Mouse (Mus musculus): ENCODE data around the gene Adamts15. TPM values are rescaled to one million over a fixed set of nuclear protein-coding genes. Genes with fewer than 3 reads are reported as not detected.

The Adamts15 gene
- total RNA-seq, 2 experiments from 2014 or later, result 3.4 to 4.0 TPM

GRCm38 (mm10) chr9:30944234-30944633 is 22.0 kb upstream of the Adamts15 start:
- no peak for DNase-seq (ENCODE audit: low spot score in 2 of 2)
- Histone ChIP-seq H3K4me3 (no peak overlapping the region; the same call in 1 of the 2 replicates), H3K27ac (no peak overlapping the region)
- no peak for TF ChIP-seq CTCF (conservative IDR thresholded peaks at IDR 0.05)

DNA sequence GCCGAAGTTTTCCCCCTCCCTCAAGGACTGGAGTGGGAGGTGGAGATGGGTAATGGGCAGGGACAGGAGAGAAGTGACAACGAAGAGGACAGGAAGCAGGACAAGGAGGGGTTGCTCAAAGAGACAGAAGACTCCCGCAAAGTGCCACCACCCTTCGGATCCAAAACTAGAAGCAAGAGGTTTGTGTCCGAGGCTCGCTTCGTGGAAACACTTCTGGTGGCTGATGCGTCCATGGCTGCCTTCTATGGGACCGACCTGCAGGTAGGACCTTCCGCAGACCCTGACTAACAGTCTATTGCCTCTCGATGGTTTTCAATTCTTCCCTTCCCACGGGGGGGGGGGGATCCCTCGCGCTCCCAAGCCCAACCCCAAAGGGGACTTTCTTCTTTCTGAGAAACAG is 21.1 kb upstream of the Adamts15 start:
- TF ChIP-seq CTCF (conservative IDR thresholded peaks at IDR 0.05), result no peak
- peak overlapping the region; percentile 74 for H3K4me3 ChIP-seq
- H3K27ac ChIP-seq, result peak overlapping the region; percentile 80; the same call in 1 of the 2 replicates
- DNase-seq (ENCODE audit: low spot score in 2 of 2), result no peak

- Histone ChIP-seq H3K27ac (peak within 1 kb of the TSS; percentile 80), H3K4me3 (peak within 1 kb of the TSS; percentile 74)
- peak; percentile 74 for TF ChIP-seq CTCF (conservative IDR thresholded peaks at IDR 0.05)
- peak in 1 of 2 experiments; percentile 40 for DNase-seq (ENCODE audit: low spot score in 2 of 2)
Measured at GRCm38 (mm10) chr9:30942512-30943313, 20.5 kb upstream of the Adamts15 start, which contains the start of gene Adamts8. Gene Adamts8, plus strand, starts transcription at chr9:30942562.

DNA sequence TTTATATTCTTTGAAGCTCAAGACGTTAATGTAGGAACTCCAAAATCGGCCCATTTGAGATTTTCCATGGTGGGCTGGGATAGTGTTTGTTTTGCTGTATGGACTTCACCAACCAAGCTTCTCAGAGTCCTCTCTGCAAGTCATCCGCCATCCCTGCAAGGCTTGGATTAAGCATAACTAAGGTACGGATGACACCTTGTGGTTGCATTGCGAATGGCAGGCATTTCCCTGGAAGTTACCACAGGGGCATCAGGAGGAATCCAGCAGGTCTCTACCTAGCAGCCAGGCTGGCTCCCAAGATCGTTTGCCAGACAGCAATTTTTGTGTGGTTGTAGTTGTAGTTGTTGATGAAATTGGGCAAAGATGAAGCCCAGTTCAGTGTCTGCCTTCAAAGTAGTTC is 18.1 kb upstream of the Adamts15 start:
- peak; percentile 87 to 95 for DNase-seq (ENCODE audit: low spot score in 2 of 2)
- peak; percentile 94 for TF ChIP-seq CTCF (conservative IDR thresholded peaks at IDR 0.05)
- Histone ChIP-seq H3K4me3 (no peak overlapping the region), H3K27ac (no peak overlapping the region)

DNA sequence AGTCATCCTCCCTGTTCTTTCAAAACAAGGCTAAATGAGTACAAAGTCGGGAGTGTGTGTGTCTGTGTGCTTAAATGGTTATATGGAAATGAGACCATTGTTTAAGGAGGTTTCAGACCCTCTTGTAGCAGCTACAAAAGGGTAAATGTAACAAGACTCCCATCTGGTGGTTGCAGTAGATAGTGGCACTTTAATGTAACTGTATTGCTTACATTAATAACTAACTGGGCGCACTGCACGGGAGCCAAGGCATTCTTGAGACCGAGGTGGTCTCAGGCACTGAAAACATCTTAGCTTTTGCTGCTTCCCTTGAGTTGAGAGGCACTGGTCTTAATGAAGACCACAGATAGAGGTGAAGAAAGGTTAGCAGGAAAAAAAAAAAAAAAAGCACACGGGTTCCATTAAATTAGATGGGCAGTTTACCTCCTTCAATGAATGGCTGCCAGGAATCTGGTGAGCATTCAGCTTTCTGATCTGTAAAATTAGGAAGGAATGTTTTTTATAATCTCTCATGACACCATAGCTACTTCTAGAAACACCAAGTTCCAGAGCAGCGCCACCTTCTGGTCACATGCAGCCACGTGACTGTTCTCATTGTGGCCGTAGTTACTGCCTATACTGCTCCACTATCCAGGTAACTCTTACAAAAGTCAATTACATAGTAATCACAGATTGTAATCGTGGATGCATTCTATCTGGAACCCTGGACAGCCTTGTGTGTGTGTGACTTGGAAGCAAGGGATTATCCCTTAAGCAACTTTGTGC is 14.6 kb upstream of the Adamts15 start:
- TF ChIP-seq CTCF (conservative IDR thresholded peaks at IDR 0.05), result peak; percentile 73
- peak in 1 of 2 experiments; percentile 76 for DNase-seq (ENCODE audit: low spot score in 2 of 2)
- peak overlapping the region; percentile 18; the same call in 1 of the 2 replicates for H3K4me3 ChIP-seq

GRCm38 (mm10) chr9:30934827-30935226 is 12.6 kb upstream of the Adamts15 start:
- H3K27ac ChIP-seq, result no peak overlapping the region
- no peak overlapping the region for H3K4me3 ChIP-seq
- DNase-seq (ENCODE audit: low spot score in 2 of 2), result no peak
- TF ChIP-seq CTCF (conservative IDR thresholded peaks at IDR 0.05), result no peak

More for the DNA sequence above, 14.6 kb upstream of the Adamts15 start:
- no peak overlapping the region for H3K27ac ChIP-seq

GRCm38 (mm10) chr9:30932346-30932745 is 10.1 kb upstream of the Adamts15 start:
- Histone ChIP-seq H3K4me3 (no peak overlapping the region), H3K27ac (no peak overlapping the region)
- no peak for TF ChIP-seq CTCF (conservative IDR thresholded peaks at IDR 0.05)
- DNase-seq (ENCODE audit: low spot score in 2 of 2), result no peak

DNA sequence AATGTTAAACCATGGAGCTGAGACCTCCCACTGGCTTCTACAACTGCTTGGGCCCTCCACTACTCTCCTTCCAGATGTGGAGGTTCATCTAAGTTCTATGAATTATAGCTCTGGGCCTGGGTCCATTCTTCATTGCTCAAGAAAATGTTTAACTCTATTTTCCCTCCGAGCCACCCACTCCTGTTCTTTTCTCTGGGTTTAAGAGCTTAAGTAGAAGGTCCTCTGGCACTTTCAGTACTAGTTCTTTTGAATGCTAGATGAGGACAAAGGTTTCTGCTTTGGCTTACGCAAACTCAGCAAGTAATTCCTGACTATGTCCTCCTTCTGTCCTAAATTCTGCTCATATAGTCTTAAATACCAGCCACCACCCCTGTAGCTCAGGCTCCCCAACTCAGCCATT is 6.5 kb upstream of the Adamts15 start:
- DNase-seq (ENCODE audit: low spot score in 2 of 2), result no peak
- no peak overlapping the region for H3K4me3 ChIP-seq
- H3K27ac ChIP-seq, result no peak overlapping the region
- TF ChIP-seq CTCF (conservative IDR thresholded peaks at IDR 0.05), result no peak

DNA sequence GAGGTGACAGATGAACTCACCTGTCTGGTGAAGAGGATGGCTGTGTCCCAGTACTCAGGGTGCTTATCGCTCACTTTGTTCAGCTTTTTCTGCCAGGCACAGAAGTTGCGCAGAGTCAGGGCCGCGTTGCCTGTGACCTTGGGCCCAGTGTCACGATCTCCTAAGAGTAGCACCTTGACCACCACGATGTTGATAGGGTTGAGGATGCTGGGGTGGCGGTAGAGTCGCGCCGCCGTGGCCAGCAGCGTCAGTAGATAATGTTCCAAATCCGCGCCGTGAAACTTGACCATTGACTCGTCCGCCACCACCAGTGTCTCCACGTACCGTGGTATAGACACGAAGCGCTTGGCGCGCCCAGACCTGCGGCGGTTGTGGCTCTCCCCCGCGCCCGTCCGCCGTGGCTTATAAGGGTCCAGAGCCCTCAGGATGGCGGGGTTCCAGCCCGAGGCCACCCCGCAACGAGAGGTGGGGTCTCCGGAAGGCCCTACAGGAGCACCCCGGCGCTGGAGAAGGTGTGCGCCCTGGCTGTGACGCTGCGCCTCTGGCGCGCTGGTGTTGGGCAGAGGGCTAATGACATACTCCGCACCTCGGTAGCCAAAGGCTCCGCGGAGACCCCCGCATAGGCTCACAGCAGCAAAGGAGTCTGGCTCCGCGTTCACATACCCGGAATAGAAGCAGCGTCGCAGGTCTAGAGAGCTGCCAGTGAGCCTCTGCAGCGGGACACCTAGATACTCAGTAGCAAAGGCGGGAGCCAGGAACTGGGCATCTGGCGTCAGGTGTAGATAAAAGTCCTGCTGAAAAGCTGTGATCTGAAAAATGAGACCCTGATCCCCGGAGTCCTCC is 770 bp downstream of the Adamts15 start:
- Histone ChIP-seq H3K4me3 (peak overlapping the region; percentile 64), H3K27ac (peak overlapping the region; percentile 61)
- DNase-seq (ENCODE audit: low spot score in 2 of 2), result no peak
- no peak for TF ChIP-seq CTCF (conservative IDR thresholded peaks at IDR 0.05)

- peak; percentile 75 for TF ChIP-seq CTCF (conservative IDR thresholded peaks at IDR 0.05)
- Histone ChIP-seq H3K4me3 (peak overlapping the region; percentile 64; the same call in 1 of the 2 replicates), H3K27ac (no peak overlapping the region)
- DNase-seq (ENCODE audit: low spot score in 2 of 2), result peak in 1 of 2 experiments; percentile 53
Measured at GRCm38 (mm10) chr9:30920736-30921135, 1.5 kb downstream of the Adamts15 start.

DNA sequence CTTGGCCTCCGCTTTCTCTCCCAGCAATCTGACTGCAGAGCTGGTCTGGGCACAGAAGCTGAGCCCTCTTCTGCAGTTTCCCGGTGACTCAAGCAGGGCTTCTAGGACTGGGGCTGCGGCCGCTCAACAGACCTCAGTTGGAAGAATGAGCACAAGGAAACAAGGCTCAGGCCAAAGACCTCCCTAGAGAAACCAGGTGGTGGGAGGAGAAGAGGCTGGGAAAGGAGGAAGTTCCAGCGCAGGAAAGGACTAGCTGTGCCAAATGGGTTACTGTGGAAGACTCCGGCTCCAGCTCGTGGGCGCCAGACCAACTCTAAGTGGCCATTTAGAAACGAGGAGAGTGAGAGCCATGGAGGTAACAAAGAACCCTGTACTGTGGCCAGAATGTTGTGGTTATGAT is 2.6 kb downstream of the Adamts15 start:
- no peak overlapping the region for H3K4me3 ChIP-seq
- TF ChIP-seq CTCF (conservative IDR thresholded peaks at IDR 0.05), result no peak
- no peak for DNase-seq (ENCODE audit: low spot score in 2 of 2)
- no peak overlapping the region for H3K27ac ChIP-seq
